Mouse (Mus musculus) limb, embryonic 11.5 days (tissue): ENCODE data around the gene Tbc1d30. TPM values are rescaled to one million over a fixed set of nuclear protein-coding genes. Genes with fewer than 3 reads are reported as not detected.

Source experiments
- polyA plus RNA-seq: library from polyadenylated mRNA; unstranded; fragments of >200 nt; fragmentation: Nextera tagmentation; extraction: Ambion mirVana; gene quantifications from 2 replicates; pipeline ENCODE4 v1.2.1, GENCODE M21; 2014

Tbc1d30 gene
- polyA plus RNA-seq, 1 experiment from 2014 or later, result 0.45 TPM

Other genes starting within 250 kb of the Tbc1d30 start
- gene Gns, start 13.8 kb upstream of the Tbc1d30 start, polyA plus RNA-seq, result 37.1 and 39.2 TPM in 2 replicates
- 16.5 and 17.2 TPM in 2 replicates for gene Rassf3, start 125.1 kb upstream of the Tbc1d30 start, polyA plus RNA-seq
- gene Tbk1, start 235.5 kb upstream of the Tbc1d30 start, polyA plus RNA-seq, result 30.7 and 32.6 TPM in 2 replicates